Mouse (Mus musculus): ENCODE measurements at regions not wholly inside any gene's neighbourhood (a gene's known extent, or its start where the extent isn't known, plus 50 kb on each side); places are given as distances from the start of the nearest gene placed in this dataset.

- peak; percentile 12 for DNase-seq (ENCODE audit: low read depth)
- TF ChIP-seq POLR2A (IDR thresholded peaks at IDR 0.05; ENCODE audit: borderline replicate concordance, extremely low read depth, insufficient read depth, insufficient read length, poor library complexity, severe bottlenecking): no peak
- TF ChIP-seq CTCF (IDR thresholded peaks at IDR 0.05; ENCODE audit: borderline replicate concordance, extremely low read depth, insufficient read depth, insufficient read length): no peak
Measured at GRCm38 (mm10) chr3:5685978-5686377, 64.6 kb upstream of the Gm8797 start.

- DNase-seq (ENCODE audit: low read depth): no peak
Measured at GRCm38 (mm10) chr3:5699528-5699927, 51.1 kb upstream of the Gm8797 start.

More at GRCm38 (mm10) chr3:5699528-5699927, 51.1 kb upstream of the Gm8797 start:
- TF ChIP-seq CTCF (IDR thresholded peaks at IDR 0.05; ENCODE audit: borderline replicate concordance, extremely low read depth, insufficient read depth, insufficient read length): no peak

Measured in brain, embryonic 14.5 days (tissue).